Mouse (Mus musculus) lung, postnatal 0 days (tissue): ENCODE results near the gene Nrbp1.

ENCODE experiments used
- CTCF ChIP-seq: IDR thresholded peaks from 2 replicates; pipeline ENCODE4 v1.5.1; 2016; ENCODE audit warnings: antibody characterized with exemption, mild to moderate bottlenecking
- EP300 ChIP-seq: IDR thresholded peaks from 2 replicates; pipeline ENCODE4 v1.6.1; 2016; ENCODE audit warnings: antibody characterized with exemption, mild to moderate bottlenecking, control low read depth

DNA sequence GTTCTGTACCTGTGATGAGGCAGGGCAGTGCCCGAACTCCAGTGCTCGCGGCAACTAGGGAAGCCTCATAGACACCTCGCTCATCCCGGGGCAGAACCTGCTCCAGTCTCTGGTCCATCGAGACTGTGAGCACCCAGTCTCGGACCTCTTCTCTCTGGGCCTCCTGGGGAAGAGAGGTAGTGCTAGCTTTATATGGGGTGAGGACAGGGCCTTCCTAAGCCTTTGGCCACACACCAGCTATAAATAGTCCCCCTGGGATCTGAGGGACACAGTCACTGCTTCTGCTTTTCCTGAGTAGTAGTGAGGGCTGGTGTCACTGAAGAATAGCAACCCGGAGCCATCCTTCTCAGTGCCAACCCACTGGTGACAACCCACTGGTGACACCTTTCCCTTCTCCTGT, 13.1 kb downstream of the Nrbp1 start:
- TF ChIP-seq EP300 (no peak), CTCF (no peak)
